Mouse (Mus musculus): ENCODE results near the gene Cdk5rap2. TPM values are rescaled to one million over a fixed set of nuclear protein-coding genes. Genes with fewer than 3 reads are reported as not detected.
A peak's percentile ranks its signal among the peaks of the same experiment; 100 is the strongest.

The Cdk5rap2 gene
- total and polyA plus RNA-seq, 2 experiments from 2014 or later: 5.7 to 12.2 TPM

DNA sequence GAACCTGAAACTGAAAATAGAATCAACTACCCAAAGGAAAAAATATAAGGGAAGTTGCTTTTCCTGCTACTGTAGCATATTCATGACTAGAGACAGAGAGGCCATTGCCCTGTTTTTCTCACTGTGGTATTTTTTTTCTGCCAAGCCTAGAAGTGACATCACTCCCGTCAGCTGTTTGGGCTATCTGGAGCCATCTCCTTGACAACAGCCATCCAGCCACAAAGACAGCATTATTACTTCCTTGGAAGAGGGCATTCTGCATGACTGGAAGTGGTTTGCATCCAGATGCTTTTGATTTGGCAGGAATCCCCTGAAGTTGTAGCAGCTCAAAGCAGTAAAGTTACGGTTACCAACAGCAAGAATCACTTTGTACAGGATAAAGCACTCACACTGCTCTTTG, 1.9 kb upstream of the Cdk5rap2 start:
- no peak overlapping the region for H3K9ac ChIP-seq (replicated peaks; ENCODE audit: low read length, poor library complexity, severe bottlenecking)
- 23% methylated on average over 2 of the region's 2 CpGs for WGBS
- no peak overlapping the region for H3K4me2 ChIP-seq (ENCODE audit: low read depth, low read length, poor library complexity, severe bottlenecking)
- no peaks in the 10 kb centered on the region for H3K9me3 ChIP-seq (ENCODE audit: low read length)
- ATAC-seq (ENCODE audit: low FRiP score) (0 out of 2 replicates have a peak, but pooled peaks have one; percentile 17), DNase-seq (ENCODE audit: low spot score) (peak; percentile 86)
- no peaks in the 10 kb centered on the region for H3K27me3 ChIP-seq (ENCODE audit: insufficient read depth, low read length)
- peaks cover 4% of the 10 kb centered on the region; the same call in 1 of the 2 replicates for H3K4me1 ChIP-seq (ENCODE audit: insufficient read depth, low read length)
- no peaks in the 10 kb centered on the region for H3K36me3 ChIP-seq (ENCODE audit: insufficient read depth, low read length)
- H3K4me3 ChIP-seq (ENCODE audit: low read depth, low read length): no peak overlapping the region
- 0 out of 2 replicates have a peak overlapping the region, but pooled peaks have one; percentile 14 for H3K27ac ChIP-seq (ENCODE audit: low read depth, low read length)
- TF ChIP-seq CTCF (IDR thresholded peaks at IDR 0.05): no peak

DNA sequence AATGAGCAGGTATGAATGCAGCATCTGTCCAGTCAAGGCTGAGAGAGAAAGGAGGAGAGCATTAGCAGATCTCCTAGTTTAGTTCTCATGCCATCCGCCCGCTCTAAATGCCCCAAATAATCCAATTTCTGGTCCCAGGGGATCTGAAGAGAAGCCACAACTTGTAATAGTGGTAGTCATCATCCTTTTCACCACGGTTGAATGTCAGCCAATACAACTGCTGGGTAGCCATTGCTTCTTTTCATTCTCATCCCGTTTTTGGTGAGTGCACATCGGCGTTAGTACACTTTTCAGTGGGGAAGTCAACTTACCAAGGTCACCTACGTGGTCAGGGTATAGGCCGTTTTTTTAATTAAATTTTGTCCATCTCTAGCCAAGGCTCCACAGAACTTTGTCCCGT, 787 bp downstream of the Cdk5rap2 start:
- DNase-seq (ENCODE audit: low spot score): no peak

DNA sequence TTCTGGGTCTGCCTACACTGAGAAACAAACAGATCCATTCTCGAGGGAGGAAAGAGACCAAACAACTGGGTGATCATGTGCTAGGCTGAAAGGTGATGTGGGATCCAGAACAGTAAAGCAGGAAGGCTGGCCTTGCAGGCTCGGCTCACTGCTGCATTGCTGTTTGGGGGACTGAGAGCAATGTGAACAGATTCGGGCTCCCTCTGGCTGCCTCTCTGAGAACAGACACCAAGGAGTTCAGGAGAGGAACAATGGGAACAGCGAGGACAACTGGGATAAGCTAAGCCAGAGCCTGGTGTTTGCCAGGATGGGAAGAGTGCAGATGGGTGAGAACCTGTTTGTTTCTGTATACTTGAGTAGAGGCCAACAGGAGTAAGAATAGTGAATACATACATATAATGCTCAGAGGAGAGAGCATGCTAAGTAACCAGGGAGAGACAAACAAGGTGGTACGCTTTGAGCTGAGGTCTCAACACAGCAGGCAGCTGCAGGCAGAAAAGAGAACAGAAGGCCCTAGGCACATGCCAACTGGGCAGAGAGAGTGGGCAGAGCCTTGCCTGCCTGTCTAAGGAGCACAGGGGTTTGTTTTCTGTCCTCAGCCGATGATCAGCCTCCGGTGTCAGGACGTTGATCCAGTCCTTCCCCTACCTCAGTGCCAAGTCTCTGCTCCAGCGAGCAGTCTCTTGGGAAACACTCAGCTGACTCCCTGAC, 8.0 kb downstream of the Cdk5rap2 start:
- Histone ChIP-seq H3K9ac (replicated peaks; ENCODE audit: low read length, poor library complexity, severe bottlenecking) (no peak overlapping the region), H3K36me3 (ENCODE audit: insufficient read depth, low read length) (no peaks in the 10 kb centered on the region), H3K27me3 (ENCODE audit: insufficient read depth, low read length) (no peaks in the 10 kb centered on the region), H3K27ac (ENCODE audit: low read depth, low read length) (peak overlapping the region; percentile 43; the same call in 1 of the 2 replicates), H3K9me3 (ENCODE audit: low read length) (no peaks in the 10 kb centered on the region), H3K4me1 (ENCODE audit: insufficient read depth, low read length) (no peaks in the 10 kb centered on the region), H3K4me2 (ENCODE audit: low read depth, low read length, poor library complexity, severe bottlenecking) (no peak overlapping the region), H3K4me3 (ENCODE audit: low read depth, low read length) (no peak overlapping the region)
- TF ChIP-seq CTCF (IDR thresholded peaks at IDR 0.05): peak; percentile 94
- 54% methylated on average over 9 of the region's 9 CpGs for whole genome bisulfite sequencing
- peak; percentile 92 for DNase-seq (ENCODE audit: low spot score)
- ATAC-seq (ENCODE audit: low FRiP score): peak; percentile 86

More for the DNA sequence above, 787 bp downstream of the Cdk5rap2 start:
- TF ChIP-seq CTCF (IDR thresholded peaks at IDR 0.05): no peak
- Histone ChIP-seq H3K4me1 (ENCODE audit: insufficient read depth, low read length) (peaks cover 4% of the 10 kb centered on the region; the same call in 1 of the 2 replicates), H3K36me3 (ENCODE audit: insufficient read depth, low read length) (no peaks in the 10 kb centered on the region), H3K4me2 (ENCODE audit: low read depth, low read length, poor library complexity, severe bottlenecking) (peak overlapping the region; percentile 72), H3K4me3 (ENCODE audit: low read depth, low read length) (peak overlapping the region; percentile 91), H3K27ac (ENCODE audit: low read depth, low read length) (no peak overlapping the region), H3K27me3 (ENCODE audit: insufficient read depth, low read length) (no peaks in the 10 kb centered on the region), H3K9me3 (ENCODE audit: low read length) (no peaks in the 10 kb centered on the region), H3K9ac (replicated peaks; ENCODE audit: low read length, poor library complexity, severe bottlenecking) (peak overlapping the region; percentile 70; the same call in 1 of the 2 replicates)
- WGBS: 11% methylated on average over 9 of the region's 9 CpGs
- no peak for ATAC-seq (ENCODE audit: low FRiP score)

DNA sequence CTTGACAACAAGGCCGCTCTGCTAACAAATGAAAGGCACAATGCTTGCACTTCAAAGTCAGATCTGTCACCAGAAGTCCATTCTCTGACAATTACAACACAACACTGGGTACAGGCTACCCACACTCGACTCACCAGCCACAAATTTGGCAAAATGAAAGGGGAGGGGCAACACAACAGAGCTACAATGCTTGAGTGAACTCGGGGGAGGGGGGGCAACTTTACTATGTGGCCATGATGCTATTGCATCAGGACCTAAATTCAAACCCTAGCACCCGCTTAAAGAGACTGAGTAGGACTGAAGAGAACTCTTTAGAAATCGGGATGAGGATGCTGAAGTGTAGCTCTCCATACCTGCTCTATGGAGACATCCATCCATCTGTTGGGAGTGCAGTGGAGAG, 10.8 kb downstream of the Cdk5rap2 start:
- Histone ChIP-seq H3K36me3 (ENCODE audit: insufficient read depth, low read length) (no peaks in the 10 kb centered on the region), H3K27me3 (ENCODE audit: insufficient read depth, low read length) (no peaks in the 10 kb centered on the region), H3K4me3 (ENCODE audit: low read depth, low read length) (no peak overlapping the region), H3K9ac (replicated peaks; ENCODE audit: low read length, poor library complexity, severe bottlenecking) (no peak overlapping the region), H3K4me1 (ENCODE audit: insufficient read depth, low read length) (no peaks in the 10 kb centered on the region), H3K9me3 (ENCODE audit: low read length) (no peaks in the 10 kb centered on the region), H3K27ac (ENCODE audit: low read depth, low read length) (no peak overlapping the region), H3K4me2 (ENCODE audit: low read depth, low read length, poor library complexity, severe bottlenecking) (no peak overlapping the region)
- no peak for ATAC-seq (ENCODE audit: low FRiP score)
- DNase-seq (ENCODE audit: low spot score): no peak
- WGBS: 83% methylated on average over 5 of the region's 5 CpGs
- no peak for TF ChIP-seq CTCF (IDR thresholded peaks at IDR 0.05)

DNA sequence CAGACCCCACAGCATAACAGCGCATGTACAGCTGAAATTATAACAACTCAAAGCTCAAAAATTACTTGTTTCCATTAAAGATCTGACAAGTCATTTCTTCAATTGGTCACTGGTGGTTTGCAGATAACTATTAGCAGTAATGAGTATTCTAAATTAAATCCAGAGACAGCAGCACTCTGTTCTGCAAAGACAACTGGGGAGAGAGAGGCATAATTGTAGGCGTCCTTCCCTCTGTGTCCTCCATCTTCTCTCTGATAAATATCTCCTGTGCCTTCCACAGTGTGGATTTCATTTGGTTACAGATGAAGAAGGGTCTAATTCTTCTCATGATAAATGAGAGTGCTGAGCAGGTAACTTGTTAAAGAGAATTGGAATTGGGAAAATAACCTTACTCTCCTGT, 11.2 kb downstream of the Cdk5rap2 start:
- ATAC-seq (ENCODE audit: low FRiP score) (no peak), DNase-seq (ENCODE audit: low spot score) (no peak)
- H3K4me1 ChIP-seq (ENCODE audit: insufficient read depth, low read length): no peaks in the 10 kb centered on the region
- H3K36me3 ChIP-seq (ENCODE audit: insufficient read depth, low read length): no peaks in the 10 kb centered on the region
- H3K4me3 ChIP-seq (ENCODE audit: low read depth, low read length): no peak overlapping the region
- TF ChIP-seq CTCF (IDR thresholded peaks at IDR 0.05): no peak
- no peak overlapping the region for H3K9ac ChIP-seq (replicated peaks; ENCODE audit: low read length, poor library complexity, severe bottlenecking)
- H3K9me3 ChIP-seq (ENCODE audit: low read length): no peaks in the 10 kb centered on the region
- 79% methylated on average over 2 of the region's 2 CpGs for WGBS
- no peak overlapping the region for H3K4me2 ChIP-seq (ENCODE audit: low read depth, low read length, poor library complexity, severe bottlenecking)
- H3K27ac ChIP-seq (ENCODE audit: low read depth, low read length): no peak overlapping the region
- no peaks in the 10 kb centered on the region for H3K27me3 ChIP-seq (ENCODE audit: insufficient read depth, low read length)

DNA sequence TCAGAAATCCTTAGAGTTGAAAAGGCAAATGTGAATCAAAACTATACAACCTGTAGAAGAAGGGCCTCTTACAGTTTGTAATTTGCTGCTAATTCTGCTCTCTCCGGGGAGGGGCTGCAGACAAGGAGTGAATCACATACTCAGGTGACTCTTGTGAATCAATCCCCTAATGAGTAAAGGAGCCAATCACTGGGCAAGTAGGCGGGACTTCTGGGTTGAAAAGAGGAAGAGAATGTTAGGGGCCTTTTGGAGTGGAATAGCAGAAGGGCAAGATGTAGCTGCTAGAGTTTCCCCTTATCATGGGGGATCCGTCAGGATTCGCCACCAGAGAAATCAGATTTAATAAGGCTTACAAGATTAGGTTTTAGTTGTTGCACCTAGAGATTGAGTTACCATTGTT, 12.2 kb downstream of the Cdk5rap2 start:
- H3K4me3 ChIP-seq (ENCODE audit: low read depth, low read length): no peak overlapping the region
- TF ChIP-seq CTCF (IDR thresholded peaks at IDR 0.05): no peak
- H3K9ac ChIP-seq (replicated peaks; ENCODE audit: low read length, poor library complexity, severe bottlenecking): no peak overlapping the region
- DNase-seq (ENCODE audit: low spot score): no peak
- no peak overlapping the region for H3K4me2 ChIP-seq (ENCODE audit: low read depth, low read length, poor library complexity, severe bottlenecking)
- H3K9me3 ChIP-seq (ENCODE audit: low read length): no peaks in the 10 kb centered on the region
- H3K27me3 ChIP-seq (ENCODE audit: insufficient read depth, low read length): no peaks in the 10 kb centered on the region
- ATAC-seq (ENCODE audit: low FRiP score): no peak
- H3K27ac ChIP-seq (ENCODE audit: low read depth, low read length): no peak overlapping the region
- WGBS: 92% methylated on average over 4 of the region's 4 CpGs
- no peaks in the 10 kb centered on the region for H3K4me1 ChIP-seq (ENCODE audit: insufficient read depth, low read length)
- no peaks in the 10 kb centered on the region for H3K36me3 ChIP-seq (ENCODE audit: insufficient read depth, low read length)

All from midbrain, postnatal 0 days (tissue).